Mouse (Mus musculus) heart, postnatal 10 days (tissue): Measurements from ENCODE around the gene Vtcn1. TPM values are rescaled to one million over a fixed set of nuclear protein-coding genes. Genes with fewer than 3 reads are reported as not detected.

Source experiments
- DNase-seq, 2 experiments: peaks; one replicate each; pipeline ENCODE4 v3.0.0; 2021
- intact Hi-C: fragments of 180-260 bp; cut with DNase I; formaldehyde crosslinking; loops from one replicate; pipeline ENCODE4 v1.15.1; 2025
- total RNA-seq, 2 experiments: library from RNA; stranded (reverse); gene quantifications; 2 replicates each; pipeline ENCODE4 v1.2.3; 2021

Vtcn1 gene
- total RNA-seq, 2 experiments from 2014 or later, result 0.24 to 0.79 TPM

DNA sequence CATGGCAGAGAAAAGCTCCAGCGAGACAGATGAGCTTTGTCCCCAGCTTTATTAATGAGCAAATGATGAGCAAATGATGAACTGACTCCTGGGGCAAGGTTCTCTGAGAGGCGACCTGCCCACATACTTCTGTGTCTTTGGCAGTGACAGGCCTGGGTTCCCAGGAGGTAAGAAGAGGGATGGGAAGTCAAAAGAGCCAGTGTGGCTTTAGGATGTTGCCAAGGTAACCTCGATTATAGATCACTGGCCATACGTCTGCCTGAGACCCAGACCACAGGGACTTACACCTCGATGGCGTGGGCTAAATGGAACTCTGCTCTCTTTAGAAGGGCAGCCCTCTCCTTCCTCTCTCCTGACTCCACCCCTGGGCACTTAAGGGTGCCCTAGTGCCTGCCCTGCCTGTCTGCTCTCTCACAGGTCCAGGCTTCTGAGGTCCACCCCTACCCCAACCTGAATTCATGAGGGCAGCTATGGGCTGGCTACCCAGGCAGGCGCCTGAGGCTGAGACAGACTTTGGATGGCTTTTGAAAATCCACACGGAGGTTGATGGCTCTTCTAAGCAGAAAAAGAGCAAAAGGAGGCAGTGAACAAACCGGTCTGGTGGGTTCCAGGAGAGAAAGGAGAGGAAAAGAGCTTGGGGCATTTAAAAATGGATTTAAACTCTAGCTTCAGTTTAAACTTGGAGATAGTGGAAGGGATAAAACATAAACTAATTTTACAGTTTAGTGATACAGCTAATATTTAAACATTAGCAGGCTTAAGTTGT, 31.0 kb downstream of the Vtcn1 start:
- intact Hi-C loops, result no loop called here
- DNase-seq, result no peak

DNA sequence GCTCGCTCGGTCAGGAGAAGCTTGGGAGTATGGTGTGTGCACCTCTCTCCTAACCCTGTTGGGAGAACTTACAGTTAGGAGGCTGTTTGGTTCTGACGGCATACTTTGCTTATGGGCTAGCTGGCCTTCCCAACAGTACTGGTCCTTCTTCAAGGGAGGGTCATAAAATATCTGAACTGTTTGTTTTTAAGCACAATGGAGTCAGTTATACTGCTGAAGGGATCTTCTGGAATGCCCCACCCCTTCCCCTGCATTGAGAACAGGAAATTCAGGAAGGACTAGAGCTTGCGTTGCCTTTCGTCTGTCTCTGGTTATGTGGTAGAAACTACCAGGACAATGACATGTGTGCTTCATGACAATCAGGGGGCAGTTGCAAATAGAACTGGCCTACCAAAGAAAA, 31.9 kb downstream of the Vtcn1 start:
- no peak for DNase-seq
- intact Hi-C loops, result no loop called here

DNA sequence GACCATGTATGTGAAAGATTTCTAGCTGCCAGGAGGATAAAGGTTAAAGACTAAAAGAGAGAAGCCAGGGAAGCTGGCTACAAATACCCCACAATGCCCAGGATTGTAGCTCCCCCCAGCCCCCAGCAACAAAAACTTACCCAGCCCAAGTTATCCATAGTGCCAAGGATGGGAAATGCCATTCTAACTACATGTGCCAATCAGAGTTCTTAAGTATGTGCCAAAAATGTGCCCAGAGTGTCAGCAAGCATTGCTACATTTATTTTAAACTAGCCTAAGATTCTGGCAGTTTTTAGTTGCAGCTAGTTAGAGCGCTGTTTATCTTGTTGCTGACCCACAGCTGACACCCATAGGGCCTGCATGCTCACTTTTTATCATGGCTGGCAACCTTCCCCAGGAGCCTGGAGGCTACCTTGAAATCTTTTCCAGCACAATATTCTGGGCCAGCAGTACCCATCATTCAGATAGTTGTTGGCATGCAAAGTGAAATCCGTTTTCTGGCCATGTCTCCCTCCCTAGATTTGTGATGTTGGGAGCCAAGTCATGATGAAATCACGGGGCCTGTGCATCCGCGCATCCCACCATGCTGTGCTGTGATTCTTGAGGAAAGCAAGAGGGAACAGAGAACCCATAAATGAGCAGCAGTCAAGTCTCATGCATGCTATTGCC, 33.2 kb downstream of the Vtcn1 start:
- intact Hi-C loops, result no loop called here

DNA sequence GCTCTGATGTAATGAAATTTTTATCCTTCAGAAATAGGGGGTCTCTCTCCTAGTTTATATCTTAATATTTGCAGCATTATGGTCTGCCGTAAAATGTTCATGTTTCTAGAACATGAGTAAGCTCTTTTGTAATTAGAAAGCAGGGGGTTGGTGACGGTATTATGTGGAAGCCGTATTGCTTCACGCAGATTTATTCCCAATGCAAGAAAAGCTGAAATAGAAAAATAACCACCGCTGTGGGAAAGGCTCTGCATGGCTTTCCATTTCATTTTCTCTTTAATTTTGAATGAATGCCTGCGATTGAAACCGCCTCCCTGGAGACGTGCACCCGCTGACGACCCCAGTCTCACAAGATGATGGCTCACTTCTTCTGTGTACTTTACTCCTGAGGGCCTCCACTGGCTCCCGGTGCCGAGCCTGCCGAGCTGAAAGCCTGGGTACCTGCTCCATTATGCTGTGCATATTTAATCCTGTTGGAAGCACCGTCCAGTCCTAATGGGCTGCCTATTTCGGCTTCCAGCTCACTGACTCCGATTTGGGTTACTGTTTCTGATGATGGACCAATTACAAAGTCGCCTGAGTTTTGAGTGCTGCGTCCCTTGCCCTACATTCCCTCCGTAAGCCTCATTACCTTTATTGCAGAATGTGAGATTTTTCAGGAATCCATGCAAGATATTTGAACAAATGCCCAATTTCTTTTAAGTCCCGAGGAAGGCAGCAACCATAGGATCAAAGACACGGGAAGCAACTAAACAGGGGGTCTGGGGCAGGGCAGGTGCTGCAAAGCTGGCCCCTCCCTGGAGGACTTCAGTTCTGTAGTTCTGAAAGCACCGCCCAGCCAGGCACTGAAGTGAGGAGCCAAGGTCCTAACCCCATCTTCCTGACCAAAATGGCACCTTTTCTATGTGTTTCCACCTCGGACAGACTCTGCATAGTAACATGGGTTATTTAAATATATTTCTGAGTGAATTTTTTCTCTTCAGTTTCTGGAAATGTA, 36.3 kb downstream of the Vtcn1 start:
- intact Hi-C loops, result no loop called here
- DNase-seq, result no peak

More for the DNA sequence above, 33.2 kb downstream of the Vtcn1 start:
- DNase-seq, result peak in 1 of 2 experiments; percentile 2

DNA sequence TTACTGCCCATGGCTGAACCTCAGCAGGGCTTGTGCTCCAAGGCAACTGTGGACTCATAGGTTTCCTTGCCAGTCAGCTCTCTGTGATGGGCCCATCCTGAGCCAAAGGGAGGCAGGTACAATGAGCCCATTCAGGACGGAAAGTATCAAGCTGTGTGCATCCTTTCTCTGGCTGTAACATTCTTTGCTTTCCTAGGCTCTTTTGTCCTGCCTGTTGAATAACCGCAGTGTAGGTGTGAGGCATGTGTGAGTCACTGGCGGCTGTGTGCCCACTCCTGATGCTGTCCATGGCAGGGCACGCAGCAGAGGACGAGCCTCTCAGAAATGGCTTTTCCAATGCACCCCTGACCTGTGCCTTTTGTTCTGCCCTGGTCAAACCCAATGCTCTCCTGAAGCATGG, 41.7 kb downstream of the Vtcn1 start:
- no peak for DNase-seq
- intact Hi-C loops, result no loop called here

DNA sequence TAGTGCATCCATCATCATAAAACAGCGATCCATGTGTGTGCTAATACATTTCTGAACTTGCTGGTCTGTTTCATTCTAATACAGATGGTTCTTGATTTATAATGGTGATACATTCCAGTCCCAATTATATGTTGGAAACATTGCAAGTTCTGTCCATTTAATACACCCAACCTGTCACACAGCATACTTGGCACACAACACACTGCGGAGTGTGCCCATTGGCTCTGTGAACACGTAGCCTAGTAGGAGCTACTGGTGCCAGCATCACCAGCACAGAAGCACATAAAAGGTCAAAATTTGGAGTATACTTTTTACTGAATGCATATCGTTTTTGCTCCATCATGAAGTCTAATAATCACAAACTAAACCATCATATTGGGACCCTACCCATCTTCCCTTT, 51.8 kb downstream of the Vtcn1 start:
- DNase-seq, result no peak
- intact Hi-C loops, result no loop called here

DNA sequence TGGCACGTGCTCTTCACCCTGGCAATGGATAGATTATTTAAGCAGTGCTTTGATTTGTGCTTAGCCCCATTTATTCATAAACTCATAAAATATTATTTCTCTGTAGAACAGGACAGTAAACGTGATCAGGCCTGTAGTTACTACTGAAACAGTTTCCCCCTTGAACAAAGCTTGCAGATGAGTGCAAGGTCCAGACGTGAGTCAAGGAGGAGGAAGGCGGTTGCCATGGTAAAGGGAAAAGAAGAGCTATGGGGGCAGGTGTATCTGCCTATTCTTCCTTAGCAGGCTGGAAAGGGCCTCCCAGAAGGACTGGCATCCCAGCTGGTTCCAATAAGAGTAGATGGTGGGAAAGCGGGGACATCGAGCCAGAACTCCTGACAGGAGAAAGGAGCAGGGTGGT, 56.1 kb downstream of the Vtcn1 start:
- intact Hi-C loops, result no loop called here
- DNase-seq, result no peak

DNA sequence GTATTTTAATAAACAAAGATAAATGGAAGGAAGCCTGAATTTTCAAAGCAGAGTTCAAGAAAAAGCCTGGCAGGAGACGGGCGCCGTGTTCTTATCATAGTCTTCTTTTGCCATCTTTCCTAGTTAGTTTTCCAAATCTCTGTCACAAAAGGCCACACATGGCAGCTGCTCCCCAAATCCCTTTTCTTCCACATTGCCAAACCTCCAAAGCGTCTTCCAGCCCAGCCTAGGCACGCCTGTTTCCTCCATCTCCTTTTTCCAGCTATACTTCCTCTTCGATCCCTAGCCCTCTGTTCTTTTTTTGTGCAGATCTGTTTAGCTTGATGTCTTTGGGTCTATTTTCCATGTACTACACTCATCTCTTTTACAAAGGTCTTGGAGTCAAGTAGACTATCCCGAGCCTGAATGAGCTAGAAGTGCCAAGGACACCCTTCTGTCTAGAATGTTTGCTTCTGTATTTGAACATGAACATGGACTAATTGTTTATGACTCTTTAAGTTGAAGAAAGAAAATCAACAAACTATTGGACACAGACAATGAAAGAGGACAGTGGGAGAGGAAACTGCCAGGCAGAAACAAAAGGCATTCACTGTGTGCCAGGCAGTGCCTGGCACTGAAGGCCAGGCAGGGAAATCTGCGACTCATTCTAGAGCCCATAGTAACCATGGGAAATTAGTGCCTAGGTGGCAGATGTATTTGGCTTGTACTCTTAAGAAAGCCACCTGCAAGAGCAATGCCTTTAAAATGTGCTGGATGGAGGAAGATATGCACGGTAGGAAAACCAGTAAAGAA, 56.8 kb downstream of the Vtcn1 start:
- no peak for DNase-seq
- intact Hi-C loops, result no loop called here

DNA sequence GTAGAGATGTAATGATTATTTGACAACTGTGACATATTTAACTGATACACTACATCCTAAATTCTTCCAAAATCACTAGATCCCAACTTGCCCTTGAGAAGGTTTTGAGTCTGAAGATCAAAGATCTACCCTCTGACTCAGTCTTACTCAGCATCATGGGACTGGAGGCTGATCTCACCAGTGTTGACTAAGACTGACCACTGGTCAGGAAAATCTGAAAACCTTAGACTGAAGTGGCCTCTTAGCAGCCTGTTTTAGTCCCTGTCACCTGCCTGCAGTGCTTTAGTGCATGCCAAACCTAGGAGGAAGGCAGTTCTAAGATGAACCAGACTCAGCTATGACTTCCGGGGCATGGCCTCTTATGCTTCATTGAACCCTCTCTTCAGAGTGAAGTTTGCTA, 64.0 kb downstream of the Vtcn1 start:
- intact Hi-C loops, result no loop called here
- DNase-seq, result no peak

DNA sequence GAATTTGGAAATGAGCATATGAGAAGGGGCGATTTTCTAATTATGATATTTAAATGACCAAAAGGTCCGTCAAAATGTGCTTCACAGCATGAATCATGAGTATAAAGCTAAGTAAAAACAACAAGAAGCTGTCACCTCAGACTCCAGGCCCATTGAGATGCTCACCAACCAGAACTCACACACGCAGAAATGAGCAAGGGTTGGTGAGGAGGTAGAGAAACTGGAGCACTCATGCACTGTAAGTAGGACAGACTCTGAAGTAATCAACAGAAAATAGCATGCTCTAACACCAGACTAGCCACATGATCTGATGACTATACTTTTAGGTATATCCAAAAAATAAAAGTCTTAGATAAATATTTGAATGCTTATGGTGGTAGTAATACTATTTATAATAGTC, 65.1 kb downstream of the Vtcn1 start:
- intact Hi-C loops, result no loop called here

DNA sequence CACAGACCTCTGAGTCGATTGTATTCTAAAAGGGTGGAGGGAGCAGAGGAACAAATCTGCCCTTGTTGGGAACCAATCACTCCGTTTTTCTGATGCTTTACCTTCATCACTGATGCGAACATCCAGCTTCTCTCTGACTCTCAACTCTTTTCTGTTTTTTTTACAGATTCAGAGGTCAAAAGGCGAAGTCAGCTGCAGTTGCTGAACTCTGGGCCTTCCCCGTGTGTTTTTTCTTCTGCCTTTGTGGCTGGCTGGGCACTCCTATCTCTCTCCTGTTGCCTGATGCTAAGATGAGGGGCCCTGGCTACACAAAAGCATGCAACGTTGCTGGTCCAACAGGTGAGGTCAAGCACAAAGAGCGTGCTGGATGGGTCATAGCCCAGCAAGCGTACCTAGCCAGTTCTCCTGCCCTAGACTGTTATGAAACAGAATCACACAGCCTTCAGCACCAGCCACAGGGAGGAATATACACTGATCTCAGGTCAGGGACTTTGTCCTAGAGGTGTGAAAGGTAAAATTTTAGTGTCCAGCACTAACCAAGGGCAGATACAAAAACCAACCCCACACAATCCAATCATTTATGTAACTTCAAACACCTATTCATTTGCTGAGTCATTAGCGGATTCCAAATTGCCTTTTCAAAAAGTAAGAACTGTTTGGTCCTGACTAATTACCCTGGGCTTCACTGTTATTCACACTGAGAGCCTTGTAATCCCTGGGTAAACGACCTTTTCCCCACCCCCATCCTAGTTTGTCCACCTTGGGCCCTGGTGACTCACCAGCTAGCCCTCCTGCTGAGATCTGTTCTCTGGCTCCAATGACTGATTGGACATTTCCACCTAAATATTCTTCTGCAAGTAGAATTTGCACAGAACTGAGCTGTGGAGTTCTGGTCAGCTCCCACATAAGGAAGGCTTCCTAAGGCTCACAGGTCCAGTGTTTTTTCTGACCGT, 67.4 kb downstream of the Vtcn1 start:
- no peak for DNase-seq
- intact Hi-C loops, result no loop called here

More for the DNA sequence above, 65.1 kb downstream of the Vtcn1 start:
- DNase-seq, result no peak

DNA sequence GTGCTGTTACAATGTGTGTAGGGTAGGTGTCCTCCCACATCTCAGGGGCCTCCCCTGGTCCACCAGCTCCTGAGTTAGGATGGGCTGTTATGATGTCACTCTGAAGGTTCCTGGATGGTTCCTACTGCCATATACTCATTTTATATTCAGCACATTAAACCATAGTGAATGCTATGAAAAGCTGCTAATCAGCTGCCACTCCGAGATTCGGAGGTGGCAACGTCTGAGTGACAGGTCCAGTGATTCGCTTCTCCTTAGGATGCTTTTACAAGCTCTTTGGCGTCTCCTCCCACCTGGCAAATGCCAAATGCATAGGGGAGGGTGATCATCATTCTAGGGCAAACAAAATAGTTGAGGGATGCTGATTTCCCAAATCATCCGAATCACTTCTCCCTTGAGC, 70.2 kb downstream of the Vtcn1 start:
- no peak for DNase-seq
- intact Hi-C loops, result no loop called here

DNA sequence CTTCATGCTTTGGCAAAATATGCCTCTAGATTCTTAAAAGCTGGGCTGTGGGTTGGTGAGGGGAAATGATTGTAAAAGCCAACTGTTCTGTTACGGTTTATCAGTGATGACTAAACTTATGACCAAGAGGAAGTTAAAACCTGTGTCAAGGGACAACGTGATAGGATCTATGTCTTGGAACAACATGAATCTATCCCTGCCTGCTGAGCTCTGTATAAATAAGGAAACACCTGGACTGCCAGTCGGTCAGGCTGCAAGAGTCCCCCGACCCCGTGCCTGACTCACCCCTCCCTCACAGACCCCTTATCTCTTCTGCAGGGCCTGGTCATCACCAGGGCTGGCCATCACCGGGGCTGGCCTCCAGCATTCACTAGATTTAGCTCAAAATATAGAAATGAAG, 80.9 kb downstream of the Vtcn1 start:
- DNase-seq, result no peak
- intact Hi-C loops, result loop anchor here (5.0 kb wide), 1 partner anchor 139 kb away; no protein-coding TSS in a partner anchor

DNA sequence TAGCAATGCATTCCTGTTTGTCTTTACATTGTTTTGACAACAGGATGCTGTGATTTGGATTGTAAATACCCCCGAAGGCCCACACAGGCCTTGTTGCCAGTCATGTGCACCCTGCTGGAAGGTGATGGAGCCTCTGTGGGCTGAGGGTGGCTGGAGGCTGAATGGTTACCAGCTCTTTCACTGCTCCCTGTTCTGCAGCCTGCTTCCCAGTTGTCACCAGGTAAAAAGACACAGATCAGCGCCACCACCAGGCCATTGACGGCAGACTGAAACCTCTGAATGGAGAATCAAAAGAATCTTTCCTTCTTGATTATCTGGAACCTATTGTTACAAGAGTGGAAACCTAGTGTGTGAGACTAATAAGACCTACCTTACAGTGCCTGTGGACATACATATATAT, 81.7 kb downstream of the Vtcn1 start:
- intact Hi-C loops, result loop anchor here (5.0 kb wide), 1 partner anchor 140 kb away; no protein-coding TSS in a partner anchor
- DNase-seq, result peak in 1 of 2 experiments; percentile 24

DNA sequence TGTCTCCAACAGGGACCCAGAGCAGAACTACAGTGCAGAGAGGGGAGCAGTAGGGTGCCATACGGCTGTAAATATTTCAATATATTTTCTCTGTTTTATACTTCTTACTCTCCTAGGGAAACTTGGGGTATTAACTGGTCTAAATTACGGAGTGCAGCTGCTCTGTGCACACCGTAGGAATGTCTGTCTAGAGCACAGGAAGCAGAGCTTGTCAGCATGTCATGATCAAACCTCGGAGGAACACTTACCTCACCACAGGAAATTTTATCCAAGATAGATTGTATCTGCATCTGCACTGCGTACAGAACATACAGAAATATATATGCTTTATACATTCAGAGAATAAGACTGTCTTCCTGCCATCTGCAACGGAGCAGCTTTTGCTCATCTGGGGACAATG, 83.3 kb downstream of the Vtcn1 start:
- intact Hi-C loops, result loop anchor here (5.0 kb wide), 1 partner anchor 141 kb away; no protein-coding TSS in a partner anchor

DNA sequence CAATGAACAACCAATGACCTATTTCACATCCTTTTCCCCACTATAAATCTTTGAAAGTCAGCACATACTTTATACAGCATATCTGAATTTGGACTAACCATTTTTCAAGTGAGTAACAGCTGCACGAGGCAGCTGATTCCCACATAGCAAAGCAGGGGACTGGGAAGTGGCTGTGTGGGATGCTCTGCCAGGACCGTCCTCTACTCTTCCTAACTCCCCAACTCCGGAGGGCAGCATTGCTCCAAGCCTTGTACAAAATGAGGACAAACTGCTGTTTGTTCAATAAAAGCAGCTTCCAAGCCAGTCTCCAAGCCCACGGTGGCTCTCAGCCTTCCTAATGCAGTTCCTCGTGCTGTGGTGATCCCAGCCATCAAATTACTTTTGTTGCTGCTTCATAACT, 85.4 kb downstream of the Vtcn1 start:
- intact Hi-C loops, result no loop called here
- DNase-seq, result no peak

More for the DNA sequence above, 83.3 kb downstream of the Vtcn1 start:
- DNase-seq, result no peak

DNA sequence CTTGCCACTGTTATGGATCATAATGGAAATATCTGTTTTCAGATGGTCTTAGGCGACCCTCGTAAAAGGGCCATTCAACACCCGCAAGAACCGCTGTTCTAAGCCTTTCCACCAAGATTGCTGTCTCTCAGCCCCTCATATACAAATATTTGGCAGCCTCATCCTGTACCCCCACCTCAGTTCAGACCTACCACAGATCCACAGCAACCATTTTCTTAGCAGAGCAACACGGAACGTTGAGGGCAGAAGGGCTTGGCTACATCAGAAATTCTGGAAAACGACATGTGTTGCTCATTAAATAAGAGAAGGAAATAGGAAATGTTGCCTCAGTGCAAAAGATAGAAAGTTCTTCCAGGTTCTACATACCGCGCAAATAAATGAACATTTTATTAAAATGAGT, 85.8 kb downstream of the Vtcn1 start:
- no peak for DNase-seq
- intact Hi-C loops, result no loop called here

DNA sequence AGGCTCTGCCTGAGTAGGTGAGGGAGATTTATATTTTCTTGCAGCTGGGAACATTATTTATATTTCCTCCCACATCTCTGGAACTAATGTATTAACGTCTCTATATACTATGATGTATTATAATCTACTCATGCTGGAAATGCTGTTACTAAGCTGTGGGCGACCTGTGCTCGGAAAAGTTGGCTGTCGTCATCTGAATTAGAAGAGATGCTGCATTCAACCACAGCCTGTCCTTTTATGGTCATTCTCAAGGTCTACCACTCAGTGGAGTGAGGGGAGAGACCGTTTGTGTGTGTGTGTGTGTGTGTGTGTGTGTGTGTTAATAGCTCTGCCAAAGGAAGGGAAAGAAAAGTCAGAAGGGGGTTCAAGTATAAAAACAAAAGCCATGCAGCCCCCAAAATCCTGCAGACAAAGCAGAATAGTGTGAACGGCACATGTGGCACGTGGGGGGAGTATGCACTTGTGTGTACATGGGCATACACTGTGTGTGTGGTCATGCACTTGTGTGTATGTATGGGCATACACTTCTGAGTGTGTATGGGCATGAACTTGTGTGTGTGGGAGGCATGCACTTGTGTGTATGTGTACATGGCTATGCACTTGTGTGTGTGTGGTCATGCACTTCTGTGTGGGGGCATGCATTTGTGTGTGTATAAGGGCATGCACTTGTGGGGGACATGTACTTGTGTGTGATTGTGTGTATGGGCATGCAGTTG, 86.4 kb downstream of the Vtcn1 start:
- intact Hi-C loops, result no loop called here
- no peak for DNase-seq
